Mouse (Mus musculus) ES-Bruce4 (cell line): Measurements from ENCODE around the gene Apba2. TPM values are rescaled to one million over a fixed set of nuclear protein-coding genes. Genes with fewer than 3 reads are reported as not detected.

Experiments
- H3K27ac ChIP-seq: 2 replicates; pipeline ENCODE4 v1.5.1; 2012; ENCODE audit warnings: low read length, inconsistent platforms; ENCODE audit not compliant: insufficient read depth
- H3K27me3 ChIP-seq: 2 replicates; pipeline ENCODE4 v1.6.1; 2012; ENCODE audit warnings: mild to moderate bottlenecking, low read length, inconsistent platforms; ENCODE audit not compliant: control insufficient read depth, poor library complexity, insufficient read depth, severe bottlenecking
- H3K36me3 ChIP-seq: 2 replicates; pipeline ENCODE4 v1.6.1; 2012; ENCODE audit warnings: inconsistent platforms, mild to moderate bottlenecking, low read length, moderate library complexity; ENCODE audit not compliant: control insufficient read depth, poor library complexity, insufficient read depth, severe bottlenecking
- H3K4me1 ChIP-seq: one replicate; pipeline ENCODE4 v1.8.1; 2011; ENCODE audit warnings: low read length; ENCODE audit not compliant: control insufficient read depth, insufficient read depth
- H3K4me3 ChIP-seq: 2 replicates; pipeline ENCODE4 v1.5.1; 2011; ENCODE audit warnings: low read depth, mild to moderate bottlenecking, low read length
- H3K9ac ChIP-seq: 2 replicates; pipeline ENCODE4 v1.6.1; 2012; ENCODE audit warnings: low read depth, mild to moderate bottlenecking, inconsistent platforms; ENCODE audit not compliant: poor library complexity, severe bottlenecking
- H3K9me3 ChIP-seq: replicated peaks from 2 replicates; pipeline ENCODE4 v1.6.1; 2012; ENCODE audit warnings: mild to moderate bottlenecking, low read length, inconsistent platforms; ENCODE audit not compliant: control insufficient read depth, poor library complexity, insufficient read depth, severe bottlenecking
- CTCF ChIP-seq: IDR thresholded peaks from one replicate; pipeline ENCODE4 v1.8.1; 2011; ENCODE audit warnings: low read depth, low read length
- EP300 ChIP-seq: IDR thresholded peaks from 2 replicates; pipeline ENCODE4 v1.6.1; 2011; ENCODE audit warnings: low read depth, low read length; ENCODE audit not compliant: insufficient read depth
- POLR2A ChIP-seq: IDR thresholded peaks from one replicate; pipeline ENCODE4 v1.8.1; 2011; ENCODE audit warnings: low read length; ENCODE audit not compliant: insufficient read depth
- polyA plus RNA-seq: library from polyadenylated mRNA; stranded (reverse); fragments of >200 nt; gene quantifications from 2 replicates; pipeline ENCODE4 v1.2.4, GENCODE M21; 2011; ENCODE audit warnings: low read depth; ENCODE audit not compliant: missing spikeins, insufficient read depth, insufficient read length

Apba2 gene
- polyA plus RNA-seq, 1 experiment: 1.9 TPM

DNA sequence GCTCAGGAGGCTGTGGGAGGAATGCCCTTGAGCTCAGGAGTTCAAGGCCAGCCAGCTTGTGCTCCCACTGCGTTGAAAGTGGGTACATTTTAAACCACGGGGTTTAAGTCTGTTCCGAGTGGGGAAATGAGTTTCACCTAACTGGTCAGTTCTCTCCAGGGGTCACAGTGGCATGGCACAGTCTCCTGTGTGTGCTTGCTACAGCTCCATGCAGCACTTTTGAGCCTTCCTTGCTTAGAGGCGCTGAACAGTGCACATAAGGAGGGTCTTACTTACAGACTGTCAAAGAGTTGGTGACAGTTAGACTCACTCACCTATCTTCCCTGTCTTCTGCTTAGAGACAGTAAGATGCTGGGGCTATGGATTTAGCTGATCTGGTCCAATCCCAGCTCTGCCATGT, 117.8 kb downstream of the Apba2 start:
- Histone ChIP-seq H3K27ac (no peak overlapping the region), H3K27me3 (no peaks in the 10 kb centered on the region), H3K9me3 (peaks cover 3% of the 10 kb centered on the region; the same call in 1 of the 2 replicates), H3K4me3 (no peak overlapping the region), H3K4me1 (no peaks in the 10 kb centered on the region), H3K36me3 (no peaks in the 10 kb centered on the region), H3K9ac (no peak overlapping the region)
- no peak for TF ChIP-seq POLR2A
- TF ChIP-seq EP300: no peak
- no peak for TF ChIP-seq CTCF

DNA sequence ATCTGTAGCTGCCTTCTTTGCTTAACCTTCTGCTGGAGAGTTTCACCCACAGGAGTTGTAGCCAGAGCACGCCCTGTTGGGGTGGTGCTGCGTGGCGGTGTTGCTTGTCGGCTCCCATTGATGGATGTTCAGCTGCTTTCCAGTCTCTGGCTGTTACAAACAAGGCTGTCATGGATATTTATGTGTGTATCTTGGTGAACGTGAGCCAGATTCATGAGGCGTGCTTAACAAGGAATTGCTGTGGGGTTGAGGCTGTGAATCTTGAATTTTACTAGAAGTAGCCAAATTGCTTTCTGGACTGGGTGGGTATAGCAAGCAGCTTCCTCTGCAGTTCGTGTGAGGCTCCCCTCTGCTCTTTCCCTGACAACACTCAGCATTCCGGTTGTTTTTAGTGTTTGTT, 125.0 kb downstream of the Apba2 start:
- Histone ChIP-seq H3K36me3 (no peaks in the 10 kb centered on the region), H3K9ac (no peak overlapping the region), H3K9me3 (no peaks in the 10 kb centered on the region), H3K4me1 (no peaks in the 10 kb centered on the region), H3K4me3 (no peak overlapping the region), H3K27ac (no peak overlapping the region), H3K27me3 (no peaks in the 10 kb centered on the region)
- TF ChIP-seq EP300 (no peak), POLR2A (no peak), CTCF (no peak)

DNA sequence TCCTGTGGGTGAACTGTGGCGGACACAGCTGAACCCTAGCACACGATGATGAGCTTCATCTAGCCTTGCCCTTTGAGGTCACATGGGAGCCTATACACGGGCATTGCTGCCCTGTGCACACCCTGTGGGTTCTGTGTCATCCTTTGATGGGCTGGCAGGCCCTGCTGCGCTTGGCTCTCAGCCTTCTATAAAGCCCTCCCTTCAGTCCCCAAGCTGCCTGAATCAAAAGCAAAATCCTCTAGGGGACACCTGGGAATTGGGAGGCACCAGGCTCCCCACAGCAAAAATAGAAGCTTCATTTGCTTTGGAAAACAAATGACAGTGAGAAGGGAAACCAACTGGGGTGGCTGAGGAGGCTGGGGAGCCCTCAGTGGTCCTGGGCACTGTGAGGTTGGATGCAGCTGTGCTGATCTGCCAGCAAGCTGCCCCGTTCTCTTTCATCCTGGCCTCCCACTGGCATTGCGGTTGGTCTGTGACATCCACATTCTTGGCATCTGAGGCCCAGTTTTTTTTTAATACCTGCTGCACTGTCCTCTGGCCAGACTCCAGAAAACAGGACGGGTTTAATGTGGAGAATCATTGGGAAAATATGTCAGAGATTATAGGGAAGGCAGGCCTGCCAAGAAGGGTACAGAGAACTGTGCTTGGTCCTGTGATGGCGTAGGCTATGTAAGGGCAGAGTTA, 126.6 kb downstream of the Apba2 start:
- no peaks in the 10 kb centered on the region for H3K9me3 ChIP-seq
- no peak overlapping the region for H3K9ac ChIP-seq
- no peak for TF ChIP-seq CTCF
- TF ChIP-seq POLR2A: no peak
- TF ChIP-seq EP300: no peak
- no peak overlapping the region for H3K4me3 ChIP-seq
- H3K4me1 ChIP-seq: no peaks in the 10 kb centered on the region
- H3K27ac ChIP-seq: no peak overlapping the region
- no peaks in the 10 kb centered on the region for H3K36me3 ChIP-seq
- H3K27me3 ChIP-seq: no peaks in the 10 kb centered on the region

DNA sequence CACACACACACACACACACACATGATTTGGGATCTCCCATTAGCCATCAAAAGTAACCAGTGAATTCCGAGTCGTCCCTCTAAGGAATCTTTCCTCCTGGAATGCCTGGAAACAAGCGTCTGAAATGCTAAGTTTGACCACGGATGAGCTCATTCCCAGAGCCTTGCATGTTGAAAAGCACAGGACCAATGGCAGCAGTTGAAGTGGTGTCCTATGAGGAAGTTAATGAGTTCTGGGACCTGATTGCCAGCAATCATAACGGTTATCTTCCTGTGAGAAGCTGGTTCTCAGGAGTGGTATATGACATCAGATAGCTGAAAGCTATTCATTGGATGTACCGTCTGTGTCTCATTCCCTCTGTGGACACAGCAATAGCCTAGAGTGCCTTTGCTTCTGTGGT, 129.2 kb downstream of the Apba2 start:
- H3K9ac ChIP-seq: no peak overlapping the region
- no peaks in the 10 kb centered on the region for H3K9me3 ChIP-seq
- H3K4me1 ChIP-seq: no peaks in the 10 kb centered on the region
- no peaks in the 10 kb centered on the region for H3K27me3 ChIP-seq
- no peak overlapping the region for H3K4me3 ChIP-seq
- H3K36me3 ChIP-seq: no peaks in the 10 kb centered on the region
- H3K27ac ChIP-seq: no peak overlapping the region
- no peak for TF ChIP-seq CTCF
- TF ChIP-seq EP300: no peak

DNA sequence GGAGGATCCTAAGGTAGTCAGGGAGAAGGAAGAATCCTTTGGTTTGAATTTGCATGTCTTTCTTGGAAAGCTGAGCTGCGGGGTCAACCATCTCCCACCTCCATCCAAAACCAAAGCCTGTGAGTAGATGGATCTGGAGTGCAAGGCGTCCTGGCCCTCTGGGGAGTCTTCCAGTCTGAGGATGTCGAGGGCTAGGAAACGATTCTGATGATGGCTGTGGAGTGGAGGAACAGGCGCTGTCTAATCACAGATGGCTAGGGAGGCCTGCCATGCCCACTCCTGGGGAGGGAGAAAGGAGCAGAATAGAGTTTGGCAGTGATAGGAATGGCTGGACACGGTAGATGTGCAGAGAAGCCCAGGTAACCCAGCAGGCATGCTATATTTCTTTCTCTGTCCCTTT, 129.6 kb downstream of the Apba2 start:
- Histone ChIP-seq H3K36me3 (no peaks in the 10 kb centered on the region), H3K27ac (no peak overlapping the region), H3K9ac (no peak overlapping the region), H3K27me3 (no peaks in the 10 kb centered on the region), H3K4me1 (no peaks in the 10 kb centered on the region), H3K4me3 (no peak overlapping the region), H3K9me3 (no peaks in the 10 kb centered on the region)
- no peak for TF ChIP-seq EP300
- TF ChIP-seq POLR2A: no peak
- TF ChIP-seq CTCF: no peak

DNA sequence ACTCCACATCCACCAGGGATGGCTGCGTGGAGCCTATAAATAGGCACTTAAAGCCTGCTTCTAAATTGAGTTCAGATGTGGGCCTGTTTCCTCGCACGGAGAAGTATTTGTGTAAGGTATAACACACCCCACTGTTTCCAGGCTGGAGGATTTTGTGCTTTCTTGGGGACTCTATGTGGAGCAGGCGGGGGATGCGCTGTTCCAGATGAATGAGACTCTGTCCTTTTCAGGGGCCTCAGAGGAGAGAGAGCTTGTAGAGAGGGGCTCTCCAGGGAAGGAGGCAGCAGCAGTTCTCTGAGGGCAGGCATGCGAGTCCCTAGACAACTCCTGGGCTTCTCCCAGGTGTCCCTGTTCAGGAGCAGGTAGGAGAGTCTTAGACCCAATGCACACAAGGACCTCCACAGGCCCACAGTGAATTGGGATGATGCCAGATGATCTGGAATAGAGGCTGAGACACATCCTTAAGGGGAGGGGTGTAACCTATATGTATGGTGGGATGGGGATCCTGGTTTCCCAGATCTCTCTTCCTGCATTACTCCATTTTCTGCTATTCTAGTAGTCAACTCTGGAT, 130.4 kb downstream of the Apba2 start:
- H3K9me3 ChIP-seq: no peaks in the 10 kb centered on the region
- H3K27me3 ChIP-seq: no peaks in the 10 kb centered on the region
- H3K36me3 ChIP-seq: no peaks in the 10 kb centered on the region
- TF ChIP-seq CTCF (no peak), EP300 (no peak), POLR2A (no peak)
- no peak overlapping the region for H3K27ac ChIP-seq
- H3K9ac ChIP-seq: no peak overlapping the region
- no peaks in the 10 kb centered on the region for H3K4me1 ChIP-seq
- no peak overlapping the region for H3K4me3 ChIP-seq
